Comparison of ENCODE assay signal across 10 mouse cellular contexts in genomic region chr19:59074381-59074780, GRCm38 (mm10). TPM values are rescaled to one million over a fixed set of nuclear protein-coding genes. Genes with fewer than 3 reads are reported as not detected.
DNase-seq lines count a peak whose midpoint lies in the region; ATAC-seq lines count a peak whose summit lies in the region.
"Had no signal": no experiment of that assay in that cellular context is flagged by ENCODE, and none has a peak within 500 bp of the region (broad histone marks: within the 10 kb centered on the region; RNA-seq: fewer than 3 reads in every experiment).

No protein-coding gene starts in this region.

- no peaks in the 10 kb centered on the region for H3K9me3 ChIP-seq in lung, embryonic 15.5 days
- H3K9me3 ChIP-seq in embryonic facial prominence, embryonic 12.5 days: no peaks in the 10 kb centered on the region
- no peaks in the 10 kb centered on the region for H3K9me3 ChIP-seq in hindbrain, embryonic 15.5 days
- H3K9me3 ChIP-seq in neural tube, embryonic 15.5 days (replicated peaks): no peaks in the 10 kb centered on the region

- no peak for DNase-seq in lung, postnatal 10 days
- no peak for DNase-seq in urinary bladder, postnatal 14 days (ENCODE audit: low spot score)
- DNase-seq in gastrocnemius, postnatal 4 days (ENCODE audit: low spot score in 2 of 2): no peak
- DNase-seq in gastrocnemius, postnatal 25 days: no peak
- DNase-seq: thymus, adult 2 months had no signal

- H3K27ac ChIP-seq in lung, embryonic 15.5 days: no peak overlapping the region
- no peak overlapping the region for H3K27ac ChIP-seq in embryonic facial prominence, embryonic 12.5 days
- H3K27ac ChIP-seq in hindbrain, embryonic 15.5 days (replicated peaks): no peak overlapping the region
- no peak overlapping the region for H3K27ac ChIP-seq in neural tube, embryonic 15.5 days (replicated peaks)

- peaks cover 7% of the 10 kb centered on the region; the same call in 1 of the 2 replicates for H3K4me1 ChIP-seq in lung, embryonic 15.5 days
- H3K4me1 ChIP-seq in embryonic facial prominence, embryonic 12.5 days: peaks cover 4% of the 10 kb centered on the region; the same call in 1 of the 2 replicates
- peaks cover 21% of the 10 kb centered on the region for H3K4me1 ChIP-seq in hindbrain, embryonic 15.5 days (replicated peaks)
- peaks cover 25% of the 10 kb centered on the region for H3K4me1 ChIP-seq in neural tube, embryonic 15.5 days

- peak overlapping the region; percentile 89 for H3K4me2 ChIP-seq in lung, embryonic 15.5 days
- H3K4me2 ChIP-seq in embryonic facial prominence, embryonic 12.5 days (replicated peaks): peak overlapping the region; percentile 92; the same call in 1 of the 2 replicates
- H3K4me2 ChIP-seq in hindbrain, embryonic 15.5 days: peak overlapping the region; percentile 73
- peak overlapping the region; percentile 91 for H3K4me2 ChIP-seq in neural tube, embryonic 15.5 days

- peak overlapping the region; percentile 55; the same call in 1 of the 2 replicates for H3K4me3 ChIP-seq in lung, embryonic 15.5 days
- H3K4me3 ChIP-seq in embryonic facial prominence, embryonic 12.5 days: 0 out of 2 replicates have a peak overlapping the region, but pooled peaks have one; percentile 66
- peak overlapping the region; percentile 52 for H3K4me3 ChIP-seq in hindbrain, embryonic 15.5 days
- H3K4me3 ChIP-seq in neural tube, embryonic 15.5 days (replicated peaks): peak overlapping the region; percentile 82

- ATAC-seq in lung, embryonic 15.5 days (ENCODE audit: borderline replicate concordance, extremely low read depth, low FRiP score, low TSS enrichment): no peak
- no peak for ATAC-seq in embryonic facial prominence, embryonic 12.5 days (ENCODE audit: insufficient number of reproducible peaks, insufficient read depth, low FRiP score, low TSS enrichment)
- no peak for ATAC-seq in hindbrain, embryonic 15.5 days (ENCODE audit: low FRiP score, low read depth)
- ATAC-seq in neural tube, embryonic 15.5 days (ENCODE audit: low FRiP score): no peak

- H3K36me3 ChIP-seq in lung, embryonic 15.5 days: no peaks in the 10 kb centered on the region
- no peaks in the 10 kb centered on the region for H3K36me3 ChIP-seq in embryonic facial prominence, embryonic 12.5 days
- no peaks in the 10 kb centered on the region for H3K36me3 ChIP-seq in hindbrain, embryonic 15.5 days
- H3K36me3 ChIP-seq in neural tube, embryonic 15.5 days: no peaks in the 10 kb centered on the region
- H3K36me3 ChIP-seq: G1E had no signal

- H3K9ac ChIP-seq in lung, embryonic 15.5 days: no peak overlapping the region
- H3K9ac ChIP-seq in embryonic facial prominence, embryonic 12.5 days: no peak overlapping the region
- peak overlapping the region; percentile 77; the same call in 1 of the 2 replicates for H3K9ac ChIP-seq in hindbrain, embryonic 15.5 days
- H3K9ac ChIP-seq in neural tube, embryonic 15.5 days (replicated peaks): peak overlapping the region; percentile 77

- WGBS in lung, embryonic 15.5 days: 58% methylated on average over 3 of the region's 3 CpGs
- 58% methylated on average over 3 of the region's 3 CpGs for WGBS in embryonic facial prominence, embryonic 12.5 days
- WGBS in hindbrain, embryonic 15.5 days: 60% methylated on average over 3 of the region's 3 CpGs
- WGBS in neural tube, embryonic 15.5 days: 62% methylated on average over 3 of the region's 3 CpGs

- H3K27me3 ChIP-seq in lung, embryonic 15.5 days: peaks cover 38% of the 10 kb centered on the region
- peaks cover 56% of the 10 kb centered on the region for H3K27me3 ChIP-seq in embryonic facial prominence, embryonic 12.5 days
- H3K27me3 ChIP-seq in hindbrain, embryonic 15.5 days: peaks cover 14% of the 10 kb centered on the region; the same call in 1 of the 2 replicates
- peaks cover 20% of the 10 kb centered on the region; the same call in 1 of the 2 replicates for H3K27me3 ChIP-seq in neural tube, embryonic 15.5 days (replicated peaks)

RNA-seq across cellular contexts. Expression of gene Shtn1, which starts 1.5 kb away (rescaled TPM):
- polyA plus RNA-seq in lung, embryonic 15.5 days (2015; fragmentation: Nextera tagmentation; extraction: Ambion mirVana): 5.4 and 5.8 TPM in 2 replicates
- polyA plus RNA-seq in embryonic facial prominence, embryonic 12.5 days (2016; fragmentation: Nextera tagmentation; extraction: Ambion mirVana): 4.6 and 4.7 TPM in 2 replicates
- 41.4 and 52.8 TPM in 2 replicates for polyA plus RNA-seq in hindbrain, embryonic 15.5 days (2015; fragmentation: Nextera tagmentation; extraction: Ambion mirVana)
- 44.1 and 50.8 TPM in 2 replicates for polyA plus RNA-seq in neural tube, embryonic 15.5 days (2015; fragmentation: Nextera tagmentation; extraction: Ambion mirVana)
- total RNA-seq in gastrocnemius, postnatal 4 days (2021): 1 to 10 TPM; 3.7 to 3.9 TPM
- total RNA-seq in gastrocnemius, postnatal 25 days (2021): 1 to 10 TPM; 1.0 to 1.1 TPM
- polyA plus RNA-seq: G1E had no signal

Comparison
In these comparisons a context has a peak if more than half of its experiments do, and no peak if none do; other contexts are left out.
1. H3K9ac ChIP-seq: peak in hindbrain, embryonic 15.5 days (single experiment) and neural tube, embryonic 15.5 days (single experiment); none in lung, embryonic 15.5 days (single experiment) and embryonic facial prominence, embryonic 12.5 days (single experiment).
2. Peak in every context shown above with its lines, with median percentiles within 50 percentile points of each other: H3K4me2 ChIP-seq and H3K4me3 ChIP-seq.